Mouse (Mus musculus) forebrain, embryonic 10.5 days (tissue): ENCODE results near the gene Sept10. TPM values are rescaled to one million over a fixed set of nuclear protein-coding genes. Genes with fewer than 3 reads are reported as not detected.
"Not testable (repeated sequence)": the region's sequence is repeated elsewhere in the genome, so short reads cannot be mapped to it uniquely, and the experiment has no call there.

ENCODE experiments used
- DNase-seq: peaks from one replicate; pipeline ENCODE4 v3.0.0-alpha.2; 2017; ENCODE audit warnings: low spot score; ENCODE audit errors: extremely low spot score
- H3K27ac ChIP-seq: fragments of 300-500 bp; sonication (generic); 2 replicates; pipeline ENCODE4 v1.5.1; 2016; ENCODE audit warnings: mild to moderate bottlenecking
- H3K27me3 ChIP-seq: fragments of 300-500 bp; sonication (generic); 2 replicates; pipeline ENCODE4 v1.6.1; 2016; ENCODE audit warnings: mild to moderate bottlenecking; ENCODE audit not compliant: poor library complexity, severe bottlenecking
- H3K36me3 ChIP-seq: fragments of 300-500 bp; sonication (generic); replicated peaks from 2 replicates; pipeline ENCODE4 v1.6.1; 2016; ENCODE audit warnings: mild to moderate bottlenecking, moderate library complexity
- H3K4me1 ChIP-seq: fragments of 300-500 bp; sonication (generic); 2 replicates; pipeline ENCODE4 v1.6.1; 2016
- H3K4me3 ChIP-seq: fragments of 300-500 bp; sonication (generic); 2 replicates; pipeline ENCODE4 v1.5.1; 2016; ENCODE audit warnings: mild to moderate bottlenecking, moderate library complexity
- H3K9me3 ChIP-seq: fragments of 300-500 bp; sonication (generic); 2 replicates; pipeline ENCODE4 v1.6.1; 2016; ENCODE audit warnings: mild to moderate bottlenecking, moderate library complexity
- WGBS: fragments of 180-500 bp; shearing (Covaris S2); methylation state at CpG from one replicate; pipeline ENCODE4 v1.1.7; 2016; 5-methylcytosine and 5-hydroxymethylcytosine counted together
- polyA plus RNA-seq: library from polyadenylated mRNA; unstranded; fragments of >200 nt; fragmentation: Nextera tagmentation; extraction: Ambion mirVana; gene quantifications from 2 replicates; pipeline ENCODE4 v1.2.1, GENCODE M21; 2016

Sept10 gene
- polyA plus RNA-seq, 1 experiment from 2014 or later = 30.6 TPM

- Histone ChIP-seq H3K4me3 (no peak overlapping the region), H3K27me3 (peaks cover 8% of the 10 kb centered on the region), H3K9me3 (no peaks in the 10 kb centered on the region), H3K27ac (no peak overlapping the region), H3K4me1 (no peaks in the 10 kb centered on the region), H3K36me3 (no peaks in the 10 kb centered on the region)
- no peak for DNase-seq
- 65% methylated on average over 15 of the region's 15 CpGs for WGBS
These were observed 106.9 kb downstream of the Sept10 start for GRCm38 (mm10) chr10:59114535-59115291.

GRCm38 (mm10) chr10:59113386-59113785 is 108.3 kb downstream of the Sept10 start:
- no peak for DNase-seq
- H3K36me3 ChIP-seq = no peaks in the 10 kb centered on the region
- H3K27me3 ChIP-seq = peaks cover 8% of the 10 kb centered on the region
- H3K4me3 ChIP-seq = no peak overlapping the region
- H3K9me3 ChIP-seq = no peaks in the 10 kb centered on the region
- WGBS = 88% methylated on average over 9 of the region's 9 CpGs
- H3K4me1 ChIP-seq = no peaks in the 10 kb centered on the region
- H3K27ac ChIP-seq = no peak overlapping the region

GRCm38 (mm10) chr10:59112755-59113154 is 108.9 kb downstream of the Sept10 start:
- Histone ChIP-seq H3K9me3 (no peaks in the 10 kb centered on the region), H3K36me3 (no peaks in the 10 kb centered on the region), H3K27ac (no peak overlapping the region), H3K4me3 (no peak overlapping the region), H3K27me3 (peaks cover 8% of the 10 kb centered on the region), H3K4me1 (no peaks in the 10 kb centered on the region)
- no peak for DNase-seq
- 91% methylated on average over 8 of the region's 8 CpGs for WGBS

GRCm38 (mm10) chr10:59110386-59110785 is 111.3 kb downstream of the Sept10 start:
- Histone ChIP-seq H3K9me3 (no peaks in the 10 kb centered on the region), H3K4me3 (no peak overlapping the region), H3K27me3 (no peaks in the 10 kb centered on the region), H3K36me3 (no peaks in the 10 kb centered on the region), H3K27ac (no peak overlapping the region), H3K4me1 (0 out of 2 replicates have a peak, but pooled peaks cover 8% of the 10 kb centered on the region)
- 92% methylated on average over 7 of the region's 7 CpGs for WGBS
- DNase-seq = no peak

- DNase-seq = peak; percentile 63
- H3K36me3 ChIP-seq = no peaks in the 10 kb centered on the region
- 0 out of 2 replicates have a peak, but pooled peaks cover 8% of the 10 kb centered on the region for H3K4me1 ChIP-seq
- H3K27me3 ChIP-seq = no peaks in the 10 kb centered on the region
- WGBS = 53% methylated on average over 2 of the region's 2 CpGs
- H3K9me3 ChIP-seq = no peaks in the 10 kb centered on the region
- no peak overlapping the region for H3K27ac ChIP-seq
- no peak overlapping the region for H3K4me3 ChIP-seq
These were observed 112.6 kb downstream of the Sept10 start for GRCm38 (mm10) chr10:59109015-59109414.

- Histone ChIP-seq H3K4me3 (no peak overlapping the region), H3K4me1 (0 out of 2 replicates have a peak, but pooled peaks cover 8% of the 10 kb centered on the region), H3K36me3 (no peaks in the 10 kb centered on the region), H3K27ac (no peak overlapping the region), H3K27me3 (no peaks in the 10 kb centered on the region), H3K9me3 (no peaks in the 10 kb centered on the region)
- no peak for DNase-seq
- 85% methylated on average over 3 of the region's 3 CpGs for WGBS
These were observed 115.0 kb downstream of the Sept10 start for GRCm38 (mm10) chr10:59106644-59107043.

- H3K36me3 ChIP-seq = no peaks in the 10 kb centered on the region
- H3K4me1 ChIP-seq = 0 out of 2 replicates have a peak, but pooled peaks cover 8% of the 10 kb centered on the region
- WGBS = 89% methylated on average over 8 of the region's 8 CpGs
- no peaks in the 10 kb centered on the region for H3K9me3 ChIP-seq
- H3K27me3 ChIP-seq = no peaks in the 10 kb centered on the region
- no peak for DNase-seq
- no peak overlapping the region for H3K27ac ChIP-seq
- H3K4me3 ChIP-seq = no peak overlapping the region
These were observed 115.8 kb downstream of the Sept10 start for GRCm38 (mm10) chr10:59105885-59106284.

GRCm38 (mm10) chr10:59104683-59105082 is 117.0 kb downstream of the Sept10 start:
- Histone ChIP-seq H3K4me1 (0 out of 2 replicates have a peak, but pooled peaks cover 8% of the 10 kb centered on the region), H3K4me3 (no peak overlapping the region), H3K27me3 (no peaks in the 10 kb centered on the region), H3K27ac (no peak overlapping the region), H3K9me3 (no peaks in the 10 kb centered on the region), H3K36me3 (no peaks in the 10 kb centered on the region)
- 93% methylated on average over 5 of the region's 5 CpGs for WGBS
- no peak for DNase-seq

GRCm38 (mm10) chr10:59103076-59103475 is 118.6 kb downstream of the Sept10 start:
- H3K36me3 ChIP-seq = not testable (repeated sequence)

GRCm38 (mm10) chr10:59091988-59092387 is 129.7 kb downstream of the Sept10 start:
- 89% methylated on average over 7 of the region's 7 CpGs for WGBS
- peak overlapping the region; percentile 77 for H3K27ac ChIP-seq

More at GRCm38 (mm10) chr10:59103076-59103475, 118.6 kb downstream of the Sept10 start:
- not testable (repeated sequence) for H3K4me3 ChIP-seq, H3K9me3 ChIP-seq, DNase-seq, H3K27me3 ChIP-seq, H3K4me1 ChIP-seq, H3K27ac ChIP-seq
- 86% methylated on average over 5 of the region's 5 CpGs for WGBS

More at GRCm38 (mm10) chr10:59091988-59092387, 129.7 kb downstream of the Sept10 start:
- no peak overlapping the region for H3K4me3 ChIP-seq
- no peaks in the 10 kb centered on the region for H3K9me3 ChIP-seq
- H3K4me1 ChIP-seq = peaks cover 50% of the 10 kb centered on the region
- no peak for DNase-seq
- no peaks in the 10 kb centered on the region for H3K36me3 ChIP-seq
- H3K27me3 ChIP-seq = no peaks in the 10 kb centered on the region

Other genes with a start within 250 kb of the Sept10 start
- 13.7 and 14.9 TPM in 2 replicates for gene Sowahc, start 106 bp upstream of the Sept10 start, polyA plus RNA-seq
- gene P4ha1, start 101.4 kb upstream of the Sept10 start, polyA plus RNA-seq = 42.0 and 52.5 TPM in 2 replicates
- 6.0 and 13.2 TPM in 2 replicates for gene Gm10273, start 173.8 kb upstream of the Sept10 start, polyA plus RNA-seq
- gene Pla2g12b, start 181.8 kb upstream of the Sept10 start, polyA plus RNA-seq = not detected in 2 replicates
- gene Oit3, start 219.9 kb upstream of the Sept10 start, polyA plus RNA-seq = 0.83 and 1.6 TPM in 2 replicates